Mouse (Mus musculus) liver, embryonic 12.5 days (tissue): ENCODE data around the gene Dido1. TPM values are rescaled to one million over a fixed set of nuclear protein-coding genes. Genes with fewer than 3 reads are reported as not detected.
A peak's percentile ranks its signal among the peaks of the same experiment; 100 is the strongest.

Experiments
- ATAC-seq: fragments of 200-750 bp; cut with Nextera tagmentation; 2 replicates; pipeline ENCODE4 v1.8.0; 2017; ENCODE audit warnings: moderate number of reproducible peaks, mild to moderate bottlenecking, moderate library complexity
- H3K27ac ChIP-seq: fragments of 300-500 bp; sonication (generic); 2 replicates; pipeline ENCODE4 v1.5.1; 2016; ENCODE audit warnings: mild to moderate bottlenecking
- H3K27me3 ChIP-seq: fragments of 300-500 bp; sonication (generic); replicated peaks from 2 replicates; pipeline ENCODE4 v1.6.1; 2016; ENCODE audit warnings: mild to moderate bottlenecking, moderate library complexity
- H3K36me3 ChIP-seq: fragments of 300-500 bp; sonication (generic); 2 replicates; pipeline ENCODE4 v1.6.1; 2016; ENCODE audit warnings: mild to moderate bottlenecking, moderate library complexity
- H3K4me1 ChIP-seq: fragments of 300-500 bp; sonication (generic); 2 replicates; pipeline ENCODE4 v1.6.1; 2016
- H3K4me2 ChIP-seq: fragments of 300-500 bp; sonication (generic); 2 replicates; pipeline ENCODE4 v1.6.1; 2016; ENCODE audit warnings: mild to moderate bottlenecking, moderate library complexity
- H3K4me3 ChIP-seq: fragments of 300-500 bp; sonication (generic); 2 replicates; pipeline ENCODE4 v1.5.1; 2016; ENCODE audit warnings: mild to moderate bottlenecking, moderate library complexity
- H3K9ac ChIP-seq: fragments of 300-500 bp; sonication (generic); 2 replicates; pipeline ENCODE4 v1.6.1; 2016; ENCODE audit warnings: mild to moderate bottlenecking, moderate library complexity
- H3K9me3 ChIP-seq: fragments of 300-500 bp; sonication (generic); replicated peaks from 2 replicates; pipeline ENCODE4 v1.6.1; 2016; ENCODE audit warnings: mild to moderate bottlenecking, moderate library complexity
- WGBS: fragments of 180-500 bp; shearing (Covaris S2); methylation state at CpG from one replicate; pipeline ENCODE4 v1.1.7; 2016; ENCODE audit not compliant: insufficient replicate concordance; 5-methylcytosine and 5-hydroxymethylcytosine counted together
- polyA plus RNA-seq: library from polyadenylated mRNA; unstranded; fragments of >200 nt; fragmentation: Nextera tagmentation; extraction: Ambion mirVana; gene quantifications from 2 replicates; pipeline ENCODE4 v1.2.1, GENCODE M21; 2016

The Dido1 gene
- polyA plus RNA-seq, 1 experiment from 2014 or later: 21.5 TPM

GRCm38 (mm10) chr2:180660521-180660920 is 49.3 kb downstream of the Dido1 start:
- Histone ChIP-seq H3K4me3 (no peak overlapping the region), H3K4me1 (0 out of 2 replicates have a peak, but pooled peaks cover 9% of the 10 kb centered on the region), H3K36me3 (peaks cover 38% of the 10 kb centered on the region), H3K4me2 (no peak overlapping the region), H3K9me3 (no peaks in the 10 kb centered on the region), H3K9ac (no peak overlapping the region), H3K27ac (no peak overlapping the region), H3K27me3 (no peaks in the 10 kb centered on the region)
- ATAC-seq: no peak
- 90% methylated on average over 5 of the region's 5 CpGs for whole genome bisulfite sequencing

GRCm38 (mm10) chr2:180659353-180660150 is 50.2 kb downstream of the Dido1 start:
- Histone ChIP-seq H3K4me2 (peak overlapping the region; percentile 27; the same call in 1 of the 2 replicates), H3K36me3 (peaks cover 29% of the 10 kb centered on the region), H3K4me1 (0 out of 2 replicates have a peak, but pooled peaks cover 9% of the 10 kb centered on the region), H3K27me3 (no peaks in the 10 kb centered on the region), H3K4me3 (no peak overlapping the region), H3K9me3 (no peaks in the 10 kb centered on the region), H3K9ac (no peak overlapping the region), H3K27ac (no peak overlapping the region)
- 51% methylated on average over 42 of the region's 42 CpGs for WGBS
- ATAC-seq: no peak

GRCm38 (mm10) chr2:180658381-180658780 is 51.4 kb downstream of the Dido1 start:
- Histone ChIP-seq H3K9me3 (no peaks in the 10 kb centered on the region), H3K27me3 (no peaks in the 10 kb centered on the region), H3K27ac (no peak overlapping the region), H3K4me2 (no peak overlapping the region), H3K36me3 (peaks cover 24% of the 10 kb centered on the region), H3K4me1 (0 out of 2 replicates have a peak, but pooled peaks cover 9% of the 10 kb centered on the region), H3K4me3 (no peak overlapping the region), H3K9ac (no peak overlapping the region)
- WGBS: 83% methylated on average over 5 of the region's 5 CpGs
- ATAC-seq: no peak

GRCm38 (mm10) chr2:180657394-180658013 is 52.3 kb downstream of the Dido1 start:
- H3K36me3 ChIP-seq: peaks cover 23% of the 10 kb centered on the region
- H3K4me3 ChIP-seq: no peak overlapping the region
- 0 out of 2 replicates have a peak, but pooled peaks cover 9% of the 10 kb centered on the region for H3K4me1 ChIP-seq
- no peaks in the 10 kb centered on the region for H3K27me3 ChIP-seq
- WGBS: 72% methylated on average over 4 of the region's 4 CpGs
- ATAC-seq: peak; percentile 57
- no peak overlapping the region for H3K9ac ChIP-seq
- H3K4me2 ChIP-seq: no peak overlapping the region
- H3K27ac ChIP-seq: no peak overlapping the region
- no peaks in the 10 kb centered on the region for H3K9me3 ChIP-seq

- no peak for ATAC-seq
These were observed 54.6 kb downstream of the Dido1 start for GRCm38 (mm10) chr2:180655150-180655549.

GRCm38 (mm10) chr2:180654666-180655065 is 55.1 kb downstream of the Dido1 start:
- Histone ChIP-seq H3K4me2 (no peak overlapping the region), H3K9ac (no peak overlapping the region), H3K27ac (no peak overlapping the region), H3K4me3 (no peak overlapping the region), H3K9me3 (no peaks in the 10 kb centered on the region), H3K27me3 (no peaks in the 10 kb centered on the region), H3K4me1 (0 out of 2 replicates have a peak, but pooled peaks cover 6% of the 10 kb centered on the region), H3K36me3 (no peaks in the 10 kb centered on the region)
- WGBS: 72% methylated on average over 7 of the region's 7 CpGs
- no peak for ATAC-seq

More at GRCm38 (mm10) chr2:180655150-180655549, 54.6 kb downstream of the Dido1 start:
- Histone ChIP-seq H3K9ac (no peak overlapping the region), H3K27ac (no peak overlapping the region), H3K4me3 (no peak overlapping the region), H3K9me3 (no peaks in the 10 kb centered on the region), H3K4me2 (no peak overlapping the region), H3K4me1 (0 out of 2 replicates have a peak, but pooled peaks cover 9% of the 10 kb centered on the region), H3K36me3 (no peaks in the 10 kb centered on the region), H3K27me3 (no peaks in the 10 kb centered on the region)
- WGBS: 55% methylated on average over 6 of the region's 6 CpGs

GRCm38 (mm10) chr2:180646841-180647240 is 63.0 kb downstream of the Dido1 start:
- Histone ChIP-seq H3K4me1 (no peaks in the 10 kb centered on the region), H3K4me2 (no peak overlapping the region), H3K9ac (no peak overlapping the region), H3K9me3 (peaks cover 9% of the 10 kb centered on the region), H3K27ac (no peak overlapping the region), H3K36me3 (no peaks in the 10 kb centered on the region), H3K27me3 (peaks cover 35% of the 10 kb centered on the region), H3K4me3 (no peak overlapping the region)
- ATAC-seq: no peak

GRCm38 (mm10) chr2:180643626-180644025 is 66.2 kb downstream of the Dido1 start:
- H3K4me1 ChIP-seq: no peaks in the 10 kb centered on the region
- ATAC-seq: no peak

GRCm38 (mm10) chr2:180642555-180643260 is 67.1 kb downstream of the Dido1 start, which contains the start of gene Tcfl5:
Tcfl5 (minus strand) TSS chr2:180642708.
- H3K4me3 ChIP-seq: peak within 1 kb of the TSS; percentile 35
- H3K9me3 ChIP-seq: peaks cover 9% of the 10 kb centered on the region
- peaks cover 67% of the 10 kb centered on the region for H3K27me3 ChIP-seq
- H3K36me3 ChIP-seq: no peaks in the 10 kb centered on the region
- ATAC-seq: no peak
- H3K27ac ChIP-seq: no peak within 1 kb of the TSS
- H3K9ac ChIP-seq: no peak within 1 kb of the TSS
- H3K4me2 ChIP-seq: peak within 1 kb of the TSS; percentile 51
- WGBS: 9% methylated on average over 40 of the region's 56 CpGs
- H3K4me1 ChIP-seq: no peaks in the 10 kb centered on the region

More at GRCm38 (mm10) chr2:180643626-180644025, 66.2 kb downstream of the Dido1 start:
- Histone ChIP-seq H3K4me3 (no peak overlapping the region), H3K27ac (no peak overlapping the region), H3K36me3 (no peaks in the 10 kb centered on the region), H3K9me3 (peaks cover 9% of the 10 kb centered on the region), H3K4me2 (no peak overlapping the region), H3K9ac (no peak overlapping the region), H3K27me3 (peaks cover 64% of the 10 kb centered on the region)

- no peak for ATAC-seq
- Histone ChIP-seq H3K4me1 (no peaks in the 10 kb centered on the region), H3K9ac (no peak overlapping the region), H3K27ac (no peak overlapping the region), H3K4me2 (peak overlapping the region; percentile 51), H3K36me3 (no peaks in the 10 kb centered on the region), H3K27me3 (peaks cover 65% of the 10 kb centered on the region), H3K4me3 (peak overlapping the region; percentile 35), H3K9me3 (peaks cover 9% of the 10 kb centered on the region)
- WGBS: 5% methylated on average over 70 of the region's 112 CpGs
These were observed 67.9 kb downstream of the Dido1 start for GRCm38 (mm10) chr2:180641576-180642554.

- no peaks in the 10 kb centered on the region for H3K36me3 ChIP-seq
- no peak for ATAC-seq
- H3K4me2 ChIP-seq: no peak overlapping the region
- no peaks in the 10 kb centered on the region for H3K4me1 ChIP-seq
- no peak overlapping the region for H3K4me3 ChIP-seq
- 52% methylated on average over 2 of the region's 2 CpGs for WGBS
- H3K27me3 ChIP-seq: no peaks in the 10 kb centered on the region
- H3K27ac ChIP-seq: no peak overlapping the region
- H3K9me3 ChIP-seq: no peaks in the 10 kb centered on the region
- no peak overlapping the region for H3K9ac ChIP-seq
These were observed 97.9 kb downstream of the Dido1 start for GRCm38 (mm10) chr2:180611882-180612281.
